Mouse (Mus musculus): ENCODE measurements around the gene Cdk5r2.
"Not testable (repeated sequence)": the region's sequence is repeated elsewhere in the genome, so short reads cannot be mapped to it uniquely, and the experiment has no call there.

Gene Cdk5r2

GRCm38 (mm10) chr1:74854306-74855056, at the start of gene Cdk5r2:
Cdk5r2 (plus strand) TSS chr1:74854934.
- peak; percentile 92 to 97 for DNase-seq (ENCODE audit: low spot score in 2 of 2)

- DNase-seq (ENCODE audit: low spot score in 2 of 2), result no peak
Observed at GRCm38 (mm10) chr1:74805340-74805835, 49.3 kb upstream of the Cdk5r2 start.

GRCm38 (mm10) chr1:74805843-74806242, 48.9 kb upstream of the Cdk5r2 start:
- DNase-seq (ENCODE audit: low spot score in 2 of 2), result no peak

DNA sequence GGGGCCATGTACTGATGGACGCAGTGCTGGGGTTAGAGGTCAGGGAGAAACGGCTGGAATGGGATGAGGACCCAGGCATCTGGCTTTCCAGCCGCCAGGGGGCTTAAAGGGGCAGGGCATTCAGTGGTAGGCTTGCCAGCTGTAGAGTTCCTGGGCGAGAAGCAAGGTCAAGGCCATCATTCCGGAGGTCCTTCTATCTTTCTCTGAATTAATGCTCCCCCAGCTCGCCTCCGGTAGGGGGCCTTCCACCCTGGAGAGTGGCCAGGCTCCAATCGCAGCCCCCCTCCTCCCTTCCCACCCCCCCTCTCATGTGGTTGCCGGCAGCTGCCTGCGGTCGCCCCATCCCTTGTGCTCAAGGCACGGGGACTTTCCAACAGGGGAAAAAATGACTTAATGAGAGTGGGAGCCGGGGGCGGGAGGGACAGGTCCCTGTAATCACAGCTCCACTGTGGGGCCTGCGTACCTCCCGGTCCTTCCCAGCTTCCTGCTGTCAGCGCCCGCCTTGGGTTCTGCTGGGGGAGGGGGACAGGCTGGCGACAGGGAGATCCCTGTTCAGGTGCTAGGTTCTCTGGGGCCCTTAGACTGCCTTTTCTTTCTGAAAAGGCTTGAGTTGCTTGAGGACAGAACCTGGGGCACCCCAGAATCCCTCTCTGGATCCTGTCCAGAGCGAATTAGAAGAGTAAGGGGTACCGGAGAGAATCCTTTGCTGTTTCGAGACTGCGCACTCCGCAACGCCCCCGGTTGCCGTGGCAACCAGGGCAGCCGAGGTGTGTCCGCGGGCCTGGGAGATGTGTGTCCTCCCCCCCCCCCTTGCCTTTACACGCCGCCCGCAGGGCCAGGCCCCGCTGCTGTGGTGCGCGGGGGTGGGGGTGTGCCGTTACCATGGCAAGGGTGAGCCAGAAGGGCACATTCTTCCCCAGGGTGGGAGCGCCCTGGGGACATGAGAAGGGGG, 48.1 kb upstream of the Cdk5r2 start:
- peak in 1 of 2 experiments; percentile 70 for DNase-seq (ENCODE audit: low spot score in 2 of 2)

DNA sequence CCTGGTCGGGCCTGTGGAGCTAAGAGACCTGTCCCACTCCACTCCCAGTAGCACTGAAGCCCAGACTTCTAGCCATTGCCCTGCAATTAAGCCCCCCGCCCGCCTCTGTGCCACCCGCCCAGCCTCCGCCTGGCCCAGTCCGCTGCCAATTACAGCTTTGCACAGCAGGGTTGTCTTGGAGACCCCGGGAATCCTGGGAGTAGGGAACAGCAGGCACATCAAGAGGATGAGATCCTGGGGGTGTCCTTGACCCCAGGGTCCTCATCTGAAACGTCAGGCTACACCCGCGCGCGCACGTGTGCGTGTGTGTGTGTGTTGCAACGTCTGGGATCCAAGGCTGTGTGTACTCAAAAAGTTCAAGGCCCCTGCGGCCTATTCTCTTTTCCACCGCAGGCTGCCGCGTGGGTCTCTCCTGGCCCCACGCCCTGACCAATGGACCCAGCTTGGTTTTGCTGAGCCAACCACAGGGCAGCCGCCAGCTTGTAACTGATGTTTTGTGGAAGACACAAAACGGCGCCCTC, 47.1 kb upstream of the Cdk5r2 start:
- DNase-seq (ENCODE audit: low spot score in 2 of 2), result no peak

DNA sequence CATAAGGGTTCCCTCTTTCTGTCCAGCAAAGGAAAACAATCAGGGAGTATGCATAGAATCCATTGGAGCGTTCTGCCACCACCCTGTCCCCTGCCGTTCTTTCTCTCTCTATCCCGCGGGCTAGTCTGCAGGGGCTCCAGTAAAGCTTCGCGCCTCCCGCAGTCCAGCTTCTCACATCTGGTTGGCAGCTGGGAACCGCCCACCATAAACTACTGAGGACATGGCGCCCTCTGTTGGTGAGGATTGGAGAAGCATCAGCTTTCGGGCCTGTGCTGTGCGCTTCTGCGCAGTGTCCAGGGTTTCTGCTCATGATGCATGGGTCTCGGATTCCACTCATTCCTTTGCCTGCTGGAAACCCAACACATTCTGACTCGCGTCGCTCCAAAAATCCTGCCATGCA, 46.7 kb upstream of the Cdk5r2 start:
- DNase-seq (ENCODE audit: low spot score in 2 of 2), result peak; percentile 92 to 95

DNA sequence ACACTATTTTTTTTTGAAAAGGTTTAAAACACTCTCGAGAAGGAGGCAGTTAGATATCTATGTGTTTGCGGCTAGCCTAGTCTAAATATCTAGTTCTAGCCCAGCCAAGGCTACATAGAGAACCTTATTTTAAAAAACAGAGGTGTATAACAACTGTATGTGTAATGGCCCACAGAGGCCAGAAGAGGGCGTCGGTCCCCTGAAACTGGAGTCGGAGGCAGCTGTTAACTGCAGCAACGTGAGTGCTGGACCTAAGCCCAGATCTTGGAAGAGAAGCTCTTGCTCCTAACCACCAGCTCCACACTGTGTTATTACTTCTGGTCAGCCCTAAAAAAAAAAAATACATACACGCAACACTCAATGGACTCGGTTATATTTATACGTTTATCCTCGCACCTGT, 45.7 kb upstream of the Cdk5r2 start:
- no peak for DNase-seq (ENCODE audit: low spot score in 2 of 2)

- no peak for DNase-seq (ENCODE audit: low spot score in 2 of 2)
Observed at GRCm38 (mm10) chr1:74814931-74815647, 39.6 kb upstream of the Cdk5r2 start.

GRCm38 (mm10) chr1:74815965-74816364, 38.8 kb upstream of the Cdk5r2 start:
- not testable (repeated sequence) for DNase-seq (ENCODE audit: low spot score in 2 of 2)

- DNase-seq (ENCODE audit: low spot score in 2 of 2), result peak; percentile 89 to 91
Observed at GRCm38 (mm10) chr1:74816612-74817199, 38.0 kb upstream of the Cdk5r2 start.

GRCm38 (mm10) chr1:74817219-74817618, 37.5 kb upstream of the Cdk5r2 start:
- DNase-seq (ENCODE audit: low spot score in 2 of 2), result no peak

DNA sequence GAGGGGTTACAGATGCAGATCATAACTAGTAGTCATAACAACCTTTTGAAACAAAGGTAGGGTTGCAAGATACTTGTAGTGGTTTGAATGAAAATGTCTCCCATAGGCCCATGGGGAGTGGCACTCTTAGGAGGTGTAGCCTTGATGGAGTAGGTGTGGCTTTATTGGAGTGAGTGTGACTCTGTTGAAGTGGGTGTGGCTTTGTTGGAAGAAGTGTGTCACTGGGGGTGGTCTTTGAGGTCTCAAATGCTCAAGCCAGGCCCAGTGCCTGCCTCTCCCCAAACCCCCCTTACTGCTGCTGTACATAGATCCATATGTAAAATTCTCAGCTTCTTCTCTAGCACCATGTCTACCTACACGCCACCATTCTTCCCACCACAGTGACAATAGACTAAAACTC, 36.2 kb upstream of the Cdk5r2 start:
- DNase-seq (ENCODE audit: low spot score in 2 of 2), result no peak

DNA sequence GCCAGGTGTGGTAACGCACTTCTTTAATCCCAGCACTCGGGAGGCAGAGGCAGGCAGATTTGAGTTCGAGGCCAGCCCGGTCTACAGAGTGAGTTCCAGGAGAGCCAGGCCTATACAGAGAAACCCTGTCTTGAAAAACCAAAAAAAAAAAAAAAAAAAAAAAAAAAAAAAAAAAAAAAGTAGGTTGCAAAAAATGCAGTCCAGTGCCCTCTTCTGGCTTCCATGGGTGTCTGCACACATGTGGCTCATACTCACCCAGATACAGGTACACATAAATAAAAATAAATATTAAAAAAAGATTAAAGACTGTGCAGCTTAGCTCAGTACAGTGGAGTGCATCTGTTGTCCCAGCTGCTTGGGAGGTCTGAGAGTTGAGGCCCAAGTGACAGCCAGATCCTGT, 31.1 kb upstream of the Cdk5r2 start:
- not testable (repeated sequence) for DNase-seq (ENCODE audit: low spot score in 2 of 2)

DNA sequence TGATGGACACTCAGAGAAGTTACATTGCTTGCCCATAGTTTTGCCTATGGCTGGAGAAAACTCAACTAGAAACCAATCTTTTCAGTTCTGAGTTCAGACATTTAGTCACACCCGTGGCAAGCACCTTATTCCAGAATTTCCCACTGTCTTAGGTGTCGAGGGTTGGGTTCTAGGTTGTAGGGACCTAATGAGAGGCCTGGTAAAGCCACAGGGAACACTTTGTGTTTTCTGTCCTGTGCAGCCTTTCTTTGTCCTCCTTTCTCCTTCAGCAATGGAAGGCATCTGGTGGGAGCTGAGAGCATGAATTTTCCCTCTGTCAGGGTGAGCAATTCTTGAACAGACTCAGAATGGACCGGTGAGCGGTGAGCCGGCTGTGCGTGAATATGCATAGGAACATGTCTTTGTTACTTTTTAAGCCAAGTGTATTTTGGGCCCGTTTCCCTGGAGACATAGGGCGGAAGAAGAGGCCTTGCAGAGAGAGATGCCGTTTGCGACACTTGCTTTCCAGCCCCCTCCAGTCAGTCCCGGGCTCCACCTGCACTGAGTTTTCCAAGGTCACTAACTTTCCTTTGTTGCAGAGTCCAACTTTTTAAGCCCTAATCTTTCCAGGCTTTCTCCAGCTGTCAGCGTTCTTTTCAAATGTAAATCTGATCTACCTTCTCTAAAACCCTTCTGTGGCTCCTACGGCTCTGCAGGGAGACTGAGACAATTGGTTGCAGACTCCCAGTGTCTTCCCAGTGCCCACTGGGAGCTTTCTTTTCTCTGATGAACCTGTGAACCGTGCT, 30.0 kb upstream of the Cdk5r2 start:
- peak; percentile 67 to 82 for DNase-seq (ENCODE audit: low spot score in 2 of 2)

DNA sequence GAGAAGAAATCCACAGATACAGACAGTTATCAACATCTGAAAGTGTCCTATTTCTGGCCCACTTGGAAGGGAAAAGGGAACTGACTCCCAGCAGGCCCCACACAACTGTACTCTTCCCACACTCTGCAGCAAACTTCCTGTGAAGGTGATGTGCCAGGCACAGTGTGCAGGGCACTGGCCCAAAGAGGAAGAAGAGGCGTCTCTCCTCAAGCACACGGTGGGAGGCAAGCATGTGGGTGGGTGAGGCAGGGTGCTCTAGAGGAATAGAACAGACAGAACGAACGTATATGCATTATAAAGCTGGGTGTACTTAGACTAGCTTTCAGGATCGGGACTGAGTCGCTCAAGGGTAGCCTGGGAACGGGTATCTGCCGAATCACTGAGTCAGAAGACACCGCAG, 24.7 kb upstream of the Cdk5r2 start:
- peak; percentile 70 to 78 for DNase-seq (ENCODE audit: low spot score in 2 of 2)

DNA sequence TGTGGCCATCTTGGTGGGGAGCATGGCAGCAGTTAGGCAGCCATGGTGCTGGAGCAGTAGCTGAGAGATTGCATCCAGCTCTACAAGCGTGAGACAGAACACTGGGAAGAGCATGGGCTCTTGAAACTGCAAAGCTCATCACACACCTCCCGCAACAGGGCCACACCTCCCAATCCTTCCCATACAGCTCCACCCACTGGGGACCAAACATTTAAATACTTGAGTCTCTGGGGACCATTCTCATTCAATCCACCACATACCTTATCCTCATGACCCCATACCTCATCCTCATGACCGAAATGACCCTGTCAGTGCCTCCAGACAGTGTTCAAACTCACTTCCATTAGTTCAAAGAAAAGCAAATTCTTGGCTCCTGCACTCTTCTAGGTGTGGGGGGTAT, 21.5 kb upstream of the Cdk5r2 start:
- DNase-seq (ENCODE audit: low spot score in 2 of 2), result no peak

- no peak for DNase-seq (ENCODE audit: low spot score in 2 of 2)
Observed at GRCm38 (mm10) chr1:74843090-74843489, 11.6 kb upstream of the Cdk5r2 start.

GRCm38 (mm10) chr1:74846341-74846740, 8.4 kb upstream of the Cdk5r2 start:
- DNase-seq (ENCODE audit: low spot score in 2 of 2), result no peak

- DNase-seq (ENCODE audit: low spot score in 2 of 2), result no peak
Observed at GRCm38 (mm10) chr1:74848946-74849345, 5.8 kb upstream of the Cdk5r2 start.

DNA sequence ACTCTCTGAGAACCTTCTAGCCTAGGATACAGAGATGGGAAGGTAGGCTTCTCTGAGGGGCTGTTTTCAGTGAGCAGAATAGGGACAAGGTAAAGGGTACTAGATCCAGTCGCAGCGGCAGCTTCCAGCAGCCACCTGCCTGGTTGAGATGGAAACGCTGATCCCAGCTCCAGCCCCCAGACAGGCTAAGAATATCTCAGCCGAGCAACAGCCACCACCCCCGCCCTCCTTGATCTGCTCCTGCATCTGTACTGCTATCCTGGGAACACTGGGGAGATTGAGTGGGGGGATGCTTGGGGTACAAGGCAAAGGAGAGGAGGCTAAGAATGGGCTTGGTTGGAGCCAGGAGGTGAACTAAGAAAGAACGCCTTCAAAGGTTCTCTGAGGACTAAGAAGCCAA, 4.5 kb upstream of the Cdk5r2 start:
- DNase-seq (ENCODE audit: low spot score in 2 of 2), result peak; percentile 79 to 88

Measured in frontal cortex, postnatal 36 days (tissue).